Mouse (Mus musculus): Measurements from ENCODE around the gene Naglu. TPM values are rescaled to one million over a fixed set of nuclear protein-coding genes. Genes with fewer than 3 reads are reported as not detected.

Gene Naglu
- 3.7 and 8.6 TPM in 2 replicates for polyA plus RNA-seq (2012)

DNA sequence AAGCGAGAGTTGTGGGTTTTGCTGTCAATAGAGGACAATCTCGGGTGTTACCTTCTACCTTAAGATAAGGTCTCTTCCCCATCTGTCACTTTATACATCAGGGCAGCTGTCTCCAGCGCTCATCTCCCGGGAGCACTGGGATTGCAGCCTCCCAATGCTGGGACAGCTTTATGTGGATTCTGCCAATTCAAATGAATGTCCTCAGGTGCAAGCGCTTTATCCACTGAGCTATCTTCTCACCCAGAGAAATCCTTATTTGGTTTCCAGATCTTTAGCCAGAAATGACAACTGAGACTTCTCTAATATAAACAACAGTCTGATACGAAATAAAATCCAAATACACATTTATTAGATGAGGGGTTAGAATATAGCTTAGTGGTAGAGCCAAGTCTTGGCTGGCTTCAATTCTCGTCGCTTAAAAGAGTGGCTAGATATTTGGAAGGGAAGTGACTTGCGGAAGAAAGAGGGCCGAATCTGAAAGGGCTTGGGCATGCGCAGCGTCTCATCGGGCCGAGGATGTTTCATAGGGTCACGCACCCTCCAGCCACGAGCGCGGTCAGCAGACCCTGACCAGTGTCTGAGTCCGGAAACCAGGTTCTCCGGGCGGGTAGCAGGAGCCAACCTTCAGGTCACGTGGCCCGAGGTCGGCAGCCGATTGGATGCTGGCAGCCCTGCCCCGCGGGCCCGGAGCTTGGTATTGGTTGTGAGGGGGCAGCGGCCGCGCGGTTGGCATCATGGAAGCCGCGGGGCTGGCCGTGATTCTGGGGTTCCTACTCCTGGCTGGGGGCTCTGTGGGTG is at the start of gene Naglu:
TSS of gene Naglu (plus strand) at position 622 of the 798 bp plus-strand sequence.
- no peak for TF ChIP-seq GATA1 (IDR thresholded peaks at IDR 0.05; ENCODE audit: low read length)

DNA sequence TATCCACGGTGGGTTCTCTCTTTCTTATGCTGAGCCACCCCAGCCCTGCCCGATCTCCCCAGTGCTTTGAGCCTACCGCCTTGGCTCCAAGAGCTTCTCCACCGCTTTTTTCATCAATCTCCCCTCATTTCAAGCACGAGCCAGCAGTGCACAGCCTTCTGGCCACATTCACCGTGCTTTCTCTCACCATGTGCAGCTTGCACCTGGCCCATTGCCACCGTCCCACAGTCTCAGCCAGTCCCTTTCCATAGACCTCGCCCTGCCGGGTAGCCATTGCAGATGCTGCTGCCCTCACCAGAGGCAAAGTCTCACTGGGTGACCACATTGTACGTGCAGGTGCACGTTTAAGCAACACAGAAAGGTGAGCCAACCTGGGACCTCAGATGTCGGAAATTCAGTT is 46.4 kb upstream of the Naglu start:
- no peak for TF ChIP-seq GATA1 (IDR thresholded peaks at IDR 0.05; ENCODE audit: low read length)

DNA sequence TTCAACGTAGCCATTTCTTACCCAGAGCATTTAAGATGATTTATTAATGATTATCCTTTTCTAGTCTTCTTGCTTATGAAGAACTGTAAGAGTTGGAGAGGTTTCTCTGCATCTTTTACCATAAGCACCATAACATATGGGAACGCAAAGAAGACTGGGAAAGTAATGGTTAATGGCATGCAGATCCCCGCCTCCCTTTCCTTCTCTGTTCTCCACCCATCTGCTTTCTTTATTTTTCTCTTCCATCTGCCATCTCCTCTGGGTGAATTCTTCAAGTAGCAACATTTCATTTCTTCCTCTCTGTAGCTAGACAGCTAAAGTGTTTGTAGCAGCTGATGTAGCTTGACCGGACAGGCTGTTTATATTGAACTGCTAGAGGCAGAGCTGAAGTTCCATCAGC is 45.8 kb upstream of the Naglu start:
- no peak for TF ChIP-seq GATA1 (IDR thresholded peaks at IDR 0.05; ENCODE audit: low read length)

DNA sequence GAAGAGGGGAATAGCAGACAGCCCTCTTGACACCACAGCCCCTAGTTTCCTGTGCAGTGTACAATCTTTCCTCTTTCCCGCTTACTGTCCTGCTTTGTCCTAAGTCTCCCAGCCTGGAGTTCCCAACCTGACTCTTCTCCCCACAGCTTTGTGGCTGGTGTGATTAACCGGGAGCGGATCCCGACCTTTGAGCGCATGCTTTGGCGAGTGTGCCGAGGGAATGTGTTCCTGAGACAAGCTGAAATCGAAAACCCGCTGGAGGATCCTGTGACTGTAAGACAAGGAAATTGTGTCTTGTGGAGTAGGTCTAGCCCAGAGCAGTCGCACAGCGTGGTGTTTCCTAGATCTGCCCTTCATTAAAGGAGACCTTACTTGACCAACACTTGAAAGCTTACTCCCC is 42.7 kb upstream of the Naglu start:
- no peak for TF ChIP-seq GATA1 (IDR thresholded peaks at IDR 0.05; ENCODE audit: low read length)

DNA sequence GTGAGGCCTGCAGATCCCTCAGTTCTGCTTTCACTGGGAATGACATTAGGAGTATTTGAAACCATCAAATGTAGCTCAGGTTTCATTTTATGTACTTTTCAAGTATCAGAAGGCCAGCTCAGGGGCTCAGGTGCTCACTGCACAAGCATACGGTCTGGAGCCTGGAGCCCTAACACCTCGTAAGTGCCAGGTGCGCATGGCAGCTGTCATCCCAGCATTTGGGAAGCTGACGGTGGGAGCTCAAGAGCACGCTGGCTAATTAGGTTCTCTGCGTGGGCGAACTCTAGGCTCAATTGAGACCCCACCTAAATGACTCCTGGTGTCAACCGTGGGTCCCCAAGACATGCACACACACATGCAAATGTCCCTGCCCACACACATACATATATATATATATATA is 40.5 kb upstream of the Naglu start:
- TF ChIP-seq GATA1 (IDR thresholded peaks at IDR 0.05; ENCODE audit: low read length) = no peak

DNA sequence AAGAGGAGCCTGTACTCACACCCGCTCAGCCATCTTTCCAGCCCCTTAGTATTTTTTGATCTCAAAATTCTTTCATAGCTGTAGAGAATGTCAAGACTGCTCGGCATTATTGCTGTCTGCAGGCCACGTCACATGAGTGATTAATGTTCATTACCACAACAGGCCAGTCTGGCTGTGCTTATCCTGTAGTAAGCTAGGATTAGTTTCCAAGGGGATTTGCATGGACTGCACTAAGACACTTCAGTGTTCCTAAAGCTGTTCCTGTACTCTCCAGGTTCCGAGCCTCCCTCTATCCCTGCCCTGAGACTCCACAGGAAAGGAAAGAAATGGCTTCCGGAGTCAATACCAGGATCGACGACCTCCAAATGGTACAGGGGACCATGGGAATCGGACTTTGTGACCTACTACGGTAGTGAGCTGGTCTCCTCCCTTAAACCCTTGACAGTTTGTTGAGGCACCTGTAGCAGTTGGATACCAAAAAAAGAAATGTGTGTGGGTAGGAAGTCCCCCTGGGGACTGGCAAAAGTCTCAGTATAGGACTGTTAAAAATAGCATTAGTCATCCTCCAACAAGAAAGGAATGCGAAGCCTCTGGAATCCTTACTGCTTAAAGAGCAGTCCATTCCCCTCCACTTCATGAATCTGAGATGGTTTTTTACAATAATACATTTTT is 39.5 kb upstream of the Naglu start:
- no peak for TF ChIP-seq GATA1 (IDR thresholded peaks at IDR 0.05; ENCODE audit: low read length)

DNA sequence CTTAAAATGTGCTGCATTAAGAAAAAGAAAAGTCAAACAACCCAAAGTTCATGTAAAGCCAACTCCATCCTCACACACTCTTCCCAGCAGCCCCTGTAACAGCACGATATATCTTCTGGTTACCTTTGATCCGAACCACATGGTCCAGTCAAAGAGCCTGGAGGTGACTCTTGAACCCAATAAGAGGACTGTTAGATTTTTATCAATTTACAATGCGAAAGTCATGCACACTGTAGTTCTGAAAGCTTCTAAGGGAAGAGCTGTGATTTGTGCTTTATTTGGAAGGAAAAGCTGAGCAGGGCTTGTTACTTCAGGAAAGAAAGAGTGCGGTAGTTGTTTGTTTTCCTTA is 39.0 kb upstream of the Naglu start:
- no peak for TF ChIP-seq GATA1 (IDR thresholded peaks at IDR 0.05; ENCODE audit: low read length)

DNA sequence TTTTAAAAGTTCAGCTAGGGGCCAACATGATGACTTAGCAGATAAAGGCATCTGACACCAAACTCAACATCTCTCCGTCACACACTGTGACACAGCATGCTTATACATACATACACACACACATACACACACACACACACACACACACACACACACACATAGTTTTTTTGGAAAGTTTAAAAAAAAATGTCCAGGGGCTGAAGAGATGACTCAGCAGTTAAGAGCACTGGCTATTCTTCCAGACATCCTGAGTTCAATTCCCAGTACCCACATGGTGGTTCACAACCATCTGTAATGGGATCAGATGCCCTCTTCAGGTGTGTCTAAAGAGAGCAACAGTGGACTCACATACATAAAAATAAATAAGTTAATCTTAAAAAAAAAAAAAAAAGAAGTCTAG is 38.3 kb upstream of the Naglu start:
- no peak for TF ChIP-seq GATA1 (IDR thresholded peaks at IDR 0.05; ENCODE audit: low read length)

DNA sequence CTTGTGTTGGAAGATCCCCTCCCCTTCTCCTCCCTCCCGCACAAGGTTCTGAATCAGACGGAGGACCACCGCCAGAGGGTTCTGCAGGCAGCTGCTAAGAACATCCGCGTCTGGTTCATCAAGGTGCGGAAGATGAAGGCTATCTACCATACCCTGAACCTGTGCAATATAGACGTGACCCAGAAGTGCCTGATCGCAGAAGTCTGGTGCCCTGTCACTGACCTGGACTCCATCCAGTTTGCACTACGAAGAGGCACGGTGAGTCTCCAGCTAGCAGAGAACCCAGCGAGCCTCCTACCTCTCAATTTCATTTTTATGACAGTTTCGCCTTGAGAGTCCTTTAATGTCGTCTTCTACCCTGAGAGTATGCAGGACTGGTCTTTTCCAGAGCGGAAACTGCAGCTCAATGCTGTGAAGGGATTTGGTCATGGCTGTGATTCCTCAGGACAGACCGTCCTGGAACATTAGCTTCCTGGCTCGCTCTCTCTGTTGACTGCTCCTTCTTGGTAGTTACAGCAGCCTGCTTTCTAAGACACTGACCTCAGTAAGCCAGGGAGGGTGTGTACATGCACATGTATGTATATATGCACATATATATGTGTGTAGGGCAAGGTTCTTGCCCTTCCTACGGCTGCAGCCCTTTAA is 35.8 kb upstream of the Naglu start:
- no peak for TF ChIP-seq GATA1 (IDR thresholded peaks at IDR 0.05; ENCODE audit: low read length)

DNA sequence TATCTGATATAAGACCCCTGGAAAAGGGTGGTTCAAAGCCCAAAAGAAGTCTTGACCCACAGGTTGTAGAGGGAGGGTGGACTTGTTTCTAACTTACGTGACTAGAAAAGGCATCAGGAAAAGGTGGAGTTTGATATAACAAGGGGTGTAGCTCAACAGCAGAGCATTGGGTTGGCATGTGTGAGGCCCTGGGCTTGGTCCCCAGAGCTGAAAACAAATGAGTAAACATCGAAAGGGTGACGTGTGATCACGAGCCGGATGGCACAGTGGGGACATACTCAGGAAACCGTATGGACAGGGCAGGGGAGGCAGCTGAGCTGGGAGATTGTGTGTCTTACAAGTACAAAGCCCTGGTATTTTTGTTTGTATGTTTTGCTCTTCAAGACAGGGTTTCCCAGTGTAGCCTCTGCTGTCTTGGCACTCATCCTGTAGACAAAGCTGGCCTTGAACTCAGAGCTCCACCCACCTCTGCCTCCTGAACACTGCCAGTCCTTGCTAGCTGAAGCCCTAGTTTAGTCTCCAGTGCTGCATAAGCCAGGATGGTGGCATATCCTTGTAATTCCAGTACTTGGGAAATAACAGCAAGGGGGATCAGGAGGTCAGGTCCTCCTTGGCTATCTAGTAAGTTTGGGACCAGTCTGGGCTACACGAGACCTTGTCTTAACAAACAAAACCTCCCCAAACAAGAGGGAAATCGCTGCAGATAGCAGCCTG is 35.0 kb upstream of the Naglu start:
- TF ChIP-seq GATA1 (IDR thresholded peaks at IDR 0.05; ENCODE audit: low read length) = no peak

DNA sequence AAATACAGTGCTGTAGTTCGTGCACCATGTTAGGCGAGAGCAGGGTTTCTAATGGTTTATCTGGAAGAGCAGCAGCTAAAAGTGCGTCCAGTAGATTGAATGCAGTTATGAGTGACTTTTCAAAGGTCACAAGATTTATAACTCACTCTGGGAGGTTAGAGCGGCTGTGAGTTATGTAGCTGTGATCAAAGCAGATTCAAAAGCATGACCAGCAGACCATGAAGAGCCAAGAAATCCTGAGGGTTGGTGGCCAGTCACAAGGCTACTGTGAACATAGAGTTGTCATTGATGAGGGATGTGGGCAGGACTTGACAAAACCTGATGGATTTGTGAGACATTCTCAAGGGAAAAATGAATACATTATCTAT is 34.5 kb upstream of the Naglu start:
- TF ChIP-seq GATA1 (IDR thresholded peaks at IDR 0.05; ENCODE audit: low read length) = no peak

DNA sequence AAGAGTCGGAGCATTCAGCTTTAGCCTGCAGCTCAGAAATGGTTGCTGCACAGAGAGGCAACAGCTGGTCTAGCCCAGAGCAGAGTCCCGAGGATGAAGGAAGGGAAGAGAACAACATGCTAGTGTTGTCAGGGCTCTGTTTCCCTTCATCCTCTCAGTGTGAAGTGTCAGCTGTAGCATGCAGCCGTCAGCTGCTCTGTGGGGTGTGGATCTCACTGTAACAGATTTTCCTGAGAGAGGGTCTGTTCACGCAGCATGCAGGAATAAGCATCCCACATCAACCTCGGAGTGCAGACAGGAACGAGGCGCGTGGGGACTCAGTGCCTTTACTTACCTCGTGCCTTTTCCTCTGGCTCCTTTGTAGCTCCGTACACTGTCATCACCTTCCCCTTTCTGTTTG is 32.0 kb upstream of the Naglu start:
- no peak for TF ChIP-seq GATA1 (IDR thresholded peaks at IDR 0.05; ENCODE audit: low read length)

DNA sequence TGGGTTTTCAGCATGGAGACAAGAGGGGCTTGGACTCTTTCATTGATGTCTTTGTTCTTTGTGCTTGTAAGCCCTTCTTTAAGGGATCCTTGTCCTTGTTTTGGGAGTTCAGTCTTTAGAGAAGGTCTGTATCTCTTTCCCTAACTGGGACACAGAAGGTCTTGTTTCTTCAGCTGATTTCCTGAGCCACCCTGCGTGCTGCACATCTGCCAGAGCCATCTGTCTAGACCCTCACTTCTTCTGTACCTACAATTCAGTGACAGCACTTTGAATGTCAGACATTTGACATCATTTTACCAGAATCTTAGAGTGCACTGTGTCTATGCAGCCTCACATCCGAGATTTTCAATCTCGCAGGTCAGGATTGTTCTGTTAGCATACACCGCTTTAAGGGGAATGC is 24.0 kb upstream of the Naglu start:
- TF ChIP-seq GATA1 (IDR thresholded peaks at IDR 0.05; ENCODE audit: low read length) = no peak

DNA sequence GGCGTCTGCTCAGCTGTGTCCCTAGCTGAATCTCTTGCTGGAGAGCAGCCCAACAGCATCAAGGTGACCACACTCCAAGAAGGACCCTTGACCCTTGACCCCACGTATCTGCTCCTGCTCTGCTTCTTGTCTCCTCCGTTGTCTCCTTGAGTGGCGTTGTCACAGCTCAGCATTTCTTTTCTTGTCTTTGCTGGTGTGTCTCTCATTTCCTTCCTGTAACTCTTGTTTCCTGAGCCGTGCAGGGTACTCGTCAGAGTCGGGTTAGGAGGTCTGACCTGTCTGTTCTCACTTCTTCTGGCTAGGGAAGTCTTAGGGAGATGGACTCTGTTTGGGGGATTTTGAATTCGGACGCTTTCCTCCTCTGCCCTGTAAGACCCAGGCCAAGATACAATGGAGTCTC is 23.4 kb upstream of the Naglu start:
- TF ChIP-seq GATA1 (IDR thresholded peaks at IDR 0.05; ENCODE audit: low read length) = no peak

DNA sequence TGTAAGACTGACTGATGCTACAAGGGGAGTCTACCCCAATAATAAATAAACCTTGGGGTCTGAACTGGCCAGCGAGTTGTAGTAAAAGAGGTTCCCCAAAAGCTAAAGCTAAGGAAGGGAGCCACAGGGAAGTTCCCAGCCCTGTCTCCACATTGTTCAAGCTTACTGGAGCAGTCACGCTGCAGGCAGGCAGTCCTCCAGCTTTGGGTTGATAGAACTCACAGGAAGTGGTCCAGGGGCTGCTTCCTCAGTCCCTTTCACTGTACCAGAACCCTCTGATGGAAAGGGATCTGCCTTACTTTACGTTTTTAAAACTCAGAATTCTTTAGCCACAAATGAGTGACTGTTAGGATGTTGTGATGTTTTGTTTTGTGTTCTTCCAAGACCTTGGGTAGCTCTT is 22.3 kb upstream of the Naglu start:
- no peak for TF ChIP-seq GATA1 (IDR thresholded peaks at IDR 0.05; ENCODE audit: low read length)

DNA sequence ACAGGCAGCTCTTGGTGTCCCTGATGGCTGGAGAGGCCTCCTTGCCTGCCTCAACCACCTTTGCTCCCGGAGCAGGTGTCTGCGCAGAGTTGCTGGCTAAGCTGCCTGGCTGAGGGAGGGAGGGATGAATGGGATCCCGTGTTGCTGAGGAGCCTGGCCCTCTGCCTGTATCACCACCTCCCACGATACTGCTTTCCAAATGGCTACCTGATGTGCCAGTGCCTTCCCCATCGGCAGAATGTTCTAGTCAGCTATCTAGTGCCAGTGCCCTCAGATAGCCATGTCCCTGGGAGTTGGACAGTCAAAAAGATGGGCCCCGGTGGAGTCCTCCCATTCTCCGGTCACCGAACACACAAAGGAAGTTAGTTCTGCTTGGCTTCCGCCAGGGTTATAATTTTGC is 19.5 kb upstream of the Naglu start:
- TF ChIP-seq GATA1 (IDR thresholded peaks at IDR 0.05; ENCODE audit: low read length) = no peak

Data from G1E-ER4 (cell line).